Comparison of ENCODE assay signal across 25 mouse cellular contexts in the genomic region with DNA sequence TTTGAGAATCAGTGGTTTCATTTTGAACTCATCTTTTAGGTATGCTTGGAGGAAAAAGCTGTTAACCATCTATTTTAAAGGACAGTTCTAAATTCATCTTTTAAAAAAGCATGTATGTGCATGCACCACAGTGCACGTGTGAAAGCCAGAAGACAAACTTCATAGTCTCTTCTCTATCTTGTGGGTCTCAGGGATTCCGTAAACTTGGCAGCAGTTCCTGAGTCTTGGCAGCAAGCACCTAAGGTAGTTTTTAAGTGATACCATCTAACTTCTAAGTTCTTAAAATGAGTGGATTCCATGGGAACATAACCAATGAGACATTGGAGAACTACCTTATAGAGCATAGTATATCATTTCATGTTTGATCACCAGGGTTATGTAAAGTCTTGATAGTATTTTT. TPM values are rescaled to one million over a fixed set of nuclear protein-coding genes. Genes with fewer than 3 reads are reported as not detected.
A peak's percentile ranks its signal among the peaks of the same experiment; 100 is the strongest.
DNase-seq lines count a peak whose midpoint lies in the region; ATAC-seq and TF ChIP-seq lines count a peak whose summit lies in the region.
"Had no signal": no experiment of that assay in that cellular context is flagged by ENCODE, and none has a peak within 500 bp of the region (broad histone marks: within the 10 kb centered on the region; RNA-seq: fewer than 3 reads in every experiment).

No protein-coding gene starts in this region.

- H3K4me3 ChIP-seq in forebrain, embryonic 15.5 days = no peak overlapping the region
- no peak overlapping the region for H3K4me3 ChIP-seq in forebrain, embryonic 14.5 days (ENCODE audit: low read depth, low read length)
- H3K4me3 ChIP-seq in liver, embryonic 14.5 days (ENCODE audit: insufficient read depth in 1 of 2, low read depth in 2 of 2, low read length in 2 of 2) = no peak overlapping the region
- H3K4me3 ChIP-seq: heart, embryonic 13.5 days; layer of hippocampus, adult 2 months; left cerebral cortex, adult 2 months; midbrain, embryonic 13.5 days had no signal

- TF ChIP-seq EP300 in liver, embryonic 14.5 days (IDR thresholded peaks at IDR 0.05; ENCODE audit: low read depth) = no peak

- no peak for ATAC-seq in forebrain, embryonic 15.5 days (replicated peaks)
- no peak for ATAC-seq in forebrain, embryonic 14.5 days
- ATAC-seq in liver, embryonic 14.5 days (ENCODE audit: insufficient read depth) = no peak
- ATAC-seq: intestine, postnatal 0 days; midbrain, embryonic 13.5 days; Patski had no signal

- no peak overlapping the region for H3K27ac ChIP-seq in forebrain, embryonic 15.5 days (replicated peaks)
- no peak overlapping the region for H3K27ac ChIP-seq in forebrain, embryonic 14.5 days (ENCODE audit: low read depth, low read length)
- H3K27ac ChIP-seq in liver, embryonic 14.5 days = no peak overlapping the region
- H3K27ac ChIP-seq: heart, embryonic 13.5 days; hindbrain, embryonic 14.5 days; left cerebral cortex, adult 2 months; midbrain, embryonic 13.5 days; neural tube, embryonic 13.5 days; stomach, postnatal 0 days had no signal

- TF ChIP-seq CTCF in liver, embryonic 14.5 days (IDR thresholded peaks at IDR 0.05; ENCODE audit: low read depth) = no peak

- H3K9me3 ChIP-seq in forebrain, embryonic 15.5 days = no peaks in the 10 kb centered on the region
- no peaks in the 10 kb centered on the region for H3K9me3 ChIP-seq in forebrain, embryonic 14.5 days (replicated peaks; ENCODE audit: control insufficient read depth, low read length)
- H3K9me3 ChIP-seq in liver, embryonic 14.5 days (ENCODE audit: control insufficient read depth, low read length) = no peaks in the 10 kb centered on the region
- H3K9me3 ChIP-seq: heart, embryonic 13.5 days; midbrain, embryonic 13.5 days; neural tube, embryonic 13.5 days had no signal

- no peak overlapping the region for H3K9ac ChIP-seq in forebrain, embryonic 15.5 days (replicated peaks)
- H3K9ac ChIP-seq in forebrain, embryonic 14.5 days (ENCODE audit: low read length) = no peak overlapping the region
- H3K9ac ChIP-seq in liver, embryonic 14.5 days (replicated peaks) = no peak overlapping the region
- H3K9ac ChIP-seq: heart, embryonic 13.5 days; midbrain, embryonic 13.5 days had no signal

- no peaks in the 10 kb centered on the region for H3K27me3 ChIP-seq in forebrain, embryonic 15.5 days
- no peaks in the 10 kb centered on the region for H3K27me3 ChIP-seq in forebrain, embryonic 14.5 days (replicated peaks; ENCODE audit: control insufficient read depth, insufficient read depth, low read length)
- no peaks in the 10 kb centered on the region for H3K27me3 ChIP-seq in liver, embryonic 14.5 days (ENCODE audit: control insufficient read depth, insufficient read depth, low read length)
- H3K27me3 ChIP-seq: CH12.LX; heart, embryonic 13.5 days; midbrain, embryonic 13.5 days; neural tube, embryonic 13.5 days; Patski had no signal

- peaks cover 35% of the 10 kb centered on the region for H3K4me1 ChIP-seq in forebrain, embryonic 15.5 days
- H3K4me1 ChIP-seq in forebrain, embryonic 14.5 days (ENCODE audit: control insufficient read depth, insufficient read depth, low read length) = peaks cover 22% of the 10 kb centered on the region
- H3K4me1 ChIP-seq in liver, embryonic 14.5 days (replicated peaks; ENCODE audit: control insufficient read depth in 2 of 2, insufficient read depth in 2 of 2, low read length in 1 of 2) = peaks cover 10 to 24% of the 10 kb centered on the region in 2 experiments

- intact Hi-C loops in left cerebral cortex, postnatal 4 days (cut with DNase I) = no loop called here
- intact Hi-C loops in left cerebral cortex, postnatal 14 days (cut with DNase I) = no loop called here

- H3K36me3 ChIP-seq in forebrain, embryonic 15.5 days = no peaks in the 10 kb centered on the region
- no peaks in the 10 kb centered on the region for H3K36me3 ChIP-seq in forebrain, embryonic 14.5 days (ENCODE audit: control insufficient read depth, insufficient read depth, low read length)
- no peaks in the 10 kb centered on the region for H3K36me3 ChIP-seq in liver, embryonic 14.5 days (replicated peaks; ENCODE audit: control insufficient read depth, insufficient read depth, low read depth)
- H3K36me3 ChIP-seq: heart, embryonic 13.5 days; midbrain, embryonic 13.5 days; neural tube, embryonic 13.5 days had no signal

- peak overlapping the region; percentile 64; the same call in 1 of the 2 replicates for H3K4me2 ChIP-seq in forebrain, embryonic 15.5 days (replicated peaks)
- H3K4me2 ChIP-seq in forebrain, embryonic 14.5 days (ENCODE audit: low read length) = no peak overlapping the region
- peak overlapping the region; percentile 93 for H3K4me2 ChIP-seq in liver, embryonic 14.5 days (ENCODE audit: low read depth)

- no peak for DNase-seq in forebrain, embryonic 14.5 days (ENCODE audit: low spot score)
- peak; percentile 2 for DNase-seq in left cerebral cortex, postnatal 4 days
- DNase-seq in left cerebral cortex, postnatal 14 days (ENCODE audit: low spot score in 2 of 2) = no peak
- peak; percentile 19 for DNase-seq in brain, adult 2 months (ENCODE audit: low read depth, low spot score)
- DNase-seq in liver, embryonic 14.5 days (ENCODE audit: low read depth in 3 of 3, low spot score in 3 of 3) = no peak
- DNase-seq in thymus, adult 18-20 months = no peak
- DNase-seq: adrenal gland, postnatal 14 days; cerebellum, adult 2 months; gastrocnemius, postnatal 10 days; heart, postnatal 10 days; kidney, postnatal 10 days; lung, adult 2 months; lung, postnatal 10 days; right cerebral cortex, postnatal 4 days had no signal

- 57% methylated on average over 2 of the region's 2 CpGs for WGBS in forebrain, embryonic 15.5 days
- 60% methylated on average over 2 of the region's 2 CpGs for WGBS in forebrain, embryonic 14.5 days
- WGBS in liver, embryonic 14.5 days (ENCODE audit: insufficient replicate concordance) = 73% methylated on average over 2 of the region's 2 CpGs

RNA-seq across cellular contexts. Expression of gene Cul1, which starts 3.7 kb away (rescaled TPM):
- polyA plus RNA-seq in forebrain, embryonic 15.5 days (2015; fragmentation: Nextera tagmentation; extraction: Ambion mirVana) = 180 and 183 TPM in 2 replicates
- 161 and 163 TPM in 2 replicates for polyA plus RNA-seq in forebrain, embryonic 14.5 days (2014; fragmentation: Nextera tagmentation; extraction: Ambion mirVana)
- total RNA-seq in left cerebral cortex, postnatal 4 days (2021) = 100 to 1,000 TPM; 125 to 126 TPM
- total RNA-seq in left cerebral cortex, postnatal 14 days (2021) = 100 to 1,000 TPM; 116 to 127 TPM
- polyA plus RNA-seq in liver, embryonic 14.5 days (2012; rRNA removed) = 21.9 and 37.5 TPM in 2 replicates
- 64.6 and 67.6 TPM in 2 replicates for polyA plus RNA-seq in liver, embryonic 14.5 days (2014; fragmentation: Nextera tagmentation; extraction: Ambion mirVana)

Comparison
In these comparisons a context has a peak if more than half of its experiments do, and no peak if none do; other contexts are left out.
1. DNase-seq: peak in left cerebral cortex, postnatal 4 days (single experiment) and brain, adult 2 months (single experiment); none in forebrain, embryonic 14.5 days (single experiment), left cerebral cortex, postnatal 14 days (0 of 2), liver, embryonic 14.5 days (0 of 3) and thymus, adult 18-20 months (0 of 2).